ENCODE assay signal across 9 mouse cellular contexts in the genomic region with DNA sequence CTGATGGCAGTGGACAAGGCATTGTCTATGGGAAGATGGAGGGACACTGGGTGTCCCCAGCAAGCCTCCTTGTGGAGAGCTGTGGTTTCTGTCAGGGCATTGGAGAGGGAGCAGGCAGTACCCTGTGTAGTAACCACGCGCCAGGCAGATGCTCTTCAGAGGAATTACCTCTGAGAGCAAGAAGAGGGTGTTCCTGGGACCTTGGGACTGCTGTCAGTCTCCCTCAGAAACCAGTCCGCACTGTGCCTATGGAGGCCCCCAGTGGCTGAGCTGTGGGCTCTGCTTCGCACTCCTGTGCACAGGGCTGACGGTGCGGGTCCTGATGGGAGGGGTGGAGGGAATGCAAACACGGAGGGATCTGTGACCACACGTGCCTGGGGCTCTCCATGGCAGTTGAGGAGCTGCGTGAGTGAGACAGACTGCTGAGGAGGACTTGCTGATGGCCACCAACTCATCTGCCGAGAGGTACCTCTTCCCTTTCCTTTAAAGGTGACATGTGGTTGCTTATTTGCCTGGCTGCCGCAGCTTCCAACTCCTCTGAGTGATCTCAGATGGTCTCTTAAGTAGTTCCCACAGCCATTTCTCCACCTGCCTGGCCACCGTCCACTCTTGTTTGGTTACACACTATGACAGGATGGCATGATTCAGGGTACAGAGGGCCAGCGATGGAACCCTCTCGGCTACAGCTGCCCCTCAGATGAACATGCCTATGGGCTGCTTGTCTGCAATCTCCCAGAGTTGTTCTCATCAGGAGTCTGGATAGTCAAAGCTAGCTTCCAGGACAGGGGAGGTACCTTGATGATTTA. TPM values are rescaled to one million over a fixed set of nuclear protein-coding genes. Genes with fewer than 3 reads are reported as not detected.
DNase-seq lines count a peak whose midpoint lies in the region; ATAC-seq and TF ChIP-seq lines count a peak whose summit lies in the region.
"Had no signal": no experiment of that assay in that cellular context is flagged by ENCODE, and none has a peak within 500 bp of the region (broad histone marks: within the 10 kb centered on the region; RNA-seq: fewer than 3 reads in every experiment).

No protein-coding gene starts in this region.

- 26% methylated on average over 14 of the region's 14 CpGs for WGBS in hindbrain, embryonic 12.5 days
- 30% methylated on average over 14 of the region's 14 CpGs for WGBS in neural tube, embryonic 12.5 days
- WGBS in thymus, adult 2 months, result 39% methylated on average over 14 of the region's 14 CpGs
- 31% methylated on average over 14 of the region's 14 CpGs for WGBS in intestine, embryonic 16.5 days

- no peaks in the 10 kb centered on the region for H3K9me3 ChIP-seq in hindbrain, embryonic 12.5 days (replicated peaks)
- H3K9me3 ChIP-seq in neural tube, embryonic 12.5 days, result no peaks in the 10 kb centered on the region
- H3K9me3 ChIP-seq in intestine, embryonic 16.5 days (ENCODE audit: control insufficient read depth, low read length), result no peaks in the 10 kb centered on the region

- H3K4me1 ChIP-seq in hindbrain, embryonic 12.5 days, result peaks cover 37% of the 10 kb centered on the region
- peaks cover 29% of the 10 kb centered on the region for H3K4me1 ChIP-seq in neural tube, embryonic 12.5 days
- no peaks in the 10 kb centered on the region for H3K4me1 ChIP-seq in thymus, adult 2 months (replicated peaks; ENCODE audit: control insufficient read depth, insufficient read depth, low read length)
- no peaks in the 10 kb centered on the region for H3K4me1 ChIP-seq in intestine, embryonic 16.5 days (ENCODE audit: control insufficient read depth, insufficient read depth, low read length)

- TF ChIP-seq POLR2A in thymus, adult 2 months (IDR thresholded peaks at IDR 0.05; ENCODE audit: control insufficient read depth, extremely low read depth, insufficient read depth, low read length, poor library complexity), result no peak

- ATAC-seq in cerebellum, adult (ENCODE audit: insufficient number of reproducible peaks, low FRiP score, low TSS enrichment), result peak; percentile 46
- ATAC-seq in hindbrain, embryonic 12.5 days (ENCODE audit: low FRiP score), result peak; percentile 73
- peak; percentile 54 for ATAC-seq in neural tube, embryonic 12.5 days (ENCODE audit: low FRiP score, low read depth)
- ATAC-seq in intestine, embryonic 16.5 days, result no peak

- H3K9ac ChIP-seq in hindbrain, embryonic 12.5 days, result peak overlapping the region; percentile 60
- H3K9ac ChIP-seq in neural tube, embryonic 12.5 days, result peak overlapping the region; percentile 55
- no peak overlapping the region for H3K9ac ChIP-seq in intestine, embryonic 16.5 days (ENCODE audit: low read depth, low read length)

- H3K27me3 ChIP-seq in hindbrain, embryonic 12.5 days, result 0 out of 2 replicates have a peak, but pooled peaks cover 7% of the 10 kb centered on the region
- no peaks in the 10 kb centered on the region for H3K27me3 ChIP-seq in neural tube, embryonic 12.5 days (replicated peaks)
- H3K27me3 ChIP-seq in thymus, adult 2 months (ENCODE audit: control insufficient read depth, insufficient read depth, low read length), result no peaks in the 10 kb centered on the region
- H3K27me3 ChIP-seq in intestine, embryonic 16.5 days (replicated peaks; ENCODE audit: control insufficient read depth, insufficient read depth, low read length), result peaks cover 29% of the 10 kb centered on the region

- peak overlapping the region; percentile 93 for H3K27ac ChIP-seq in hindbrain, embryonic 12.5 days
- H3K27ac ChIP-seq in neural tube, embryonic 12.5 days, result peak overlapping the region; percentile 60
- no peak overlapping the region for H3K27ac ChIP-seq in thymus, adult 2 months (ENCODE audit: control insufficient read depth, insufficient read depth, low read length)
- H3K27ac ChIP-seq in intestine, embryonic 16.5 days (ENCODE audit: low read length), result no peak overlapping the region

- DNase-seq in cerebellum, adult 9-11 months, result peak; percentile 76
- DNase-seq in lung, postnatal 10 days, result no peak
- no peak for DNase-seq in spleen, adult 12 weeks (ENCODE audit: low spot score)
- DNase-seq in thymus, adult 2 months, result no peak
- DNase-seq: lung, adult 18-20 months had no signal

- H3K36me3 ChIP-seq in hindbrain, embryonic 12.5 days, result no peaks in the 10 kb centered on the region
- H3K36me3 ChIP-seq in neural tube, embryonic 12.5 days, result no peaks in the 10 kb centered on the region
- H3K36me3 ChIP-seq in thymus, adult 2 months (ENCODE audit: control insufficient read depth, insufficient read depth, low read length), result no peaks in the 10 kb centered on the region
- H3K36me3 ChIP-seq in intestine, embryonic 16.5 days (ENCODE audit: control insufficient read depth, insufficient read depth, low read length), result no peaks in the 10 kb centered on the region

- TF ChIP-seq CTCF in thymus, adult 2 months (IDR thresholded peaks at IDR 0.05; ENCODE audit: borderline replicate concordance, control insufficient read depth, extremely low read depth, insufficient read depth, low read length, poor library complexity), result no peak

- H3K4me3 ChIP-seq in hindbrain, embryonic 12.5 days, result peak overlapping the region; percentile 37
- H3K4me3 ChIP-seq in neural tube, embryonic 12.5 days, result peak overlapping the region; percentile 42
- no peak overlapping the region for H3K4me3 ChIP-seq in thymus, adult 2 months (ENCODE audit: control insufficient read depth, insufficient read depth, low read length)
- H3K4me3 ChIP-seq in intestine, embryonic 16.5 days (ENCODE audit: low read length), result no peak overlapping the region

- H3K4me2 ChIP-seq in hindbrain, embryonic 12.5 days (replicated peaks), result peak overlapping the region; percentile 65
- peak overlapping the region; percentile 71 for H3K4me2 ChIP-seq in neural tube, embryonic 12.5 days (replicated peaks)
- H3K4me2 ChIP-seq in intestine, embryonic 16.5 days (ENCODE audit: low read depth, low read length), result no peak overlapping the region

RNA-seq across cellular contexts. Expression of a gene that starts 5.1 kb away (rescaled TPM):
- polyA plus RNA-seq in hindbrain, embryonic 12.5 days (2016; fragmentation: Nextera tagmentation; extraction: Ambion mirVana), result 58.2 and 64.3 TPM in 2 replicates
- 66.5 and 72.6 TPM in 2 replicates for polyA plus RNA-seq in neural tube, embryonic 12.5 days (2016; fragmentation: Nextera tagmentation; extraction: Ambion mirVana)
- 0.09 and 0.11 TPM in 2 replicates for polyA plus RNA-seq in thymus, adult 2 months (2012; rRNA removed)
- 2.0 and 3.3 TPM in 2 replicates for polyA plus RNA-seq in intestine, embryonic 16.5 days (2015; fragmentation: Nextera tagmentation; extraction: Ambion mirVana)

Comparison
In these comparisons a context has a peak if more than half of its experiments do, and no peak if none do; other contexts are left out.
1. H3K27ac ChIP-seq: peak in hindbrain, embryonic 12.5 days (single experiment) and neural tube, embryonic 12.5 days (single experiment); none in thymus, adult 2 months (single experiment) and intestine, embryonic 16.5 days (single experiment).
2. H3K4me3 ChIP-seq: peak in hindbrain, embryonic 12.5 days (single experiment) and neural tube, embryonic 12.5 days (single experiment); none in thymus, adult 2 months (single experiment) and intestine, embryonic 16.5 days (single experiment).
3. RNA of a gene that starts 5.1 kb away (polyA plus RNA-seq): 66.5 to 72.6 TPM in neural tube, embryonic 12.5 days and 58.2 to 64.3 TPM in hindbrain, embryonic 12.5 days; 2.0 to 3.3 TPM in intestine, embryonic 16.5 days and 0.09 to 0.11 TPM in thymus, adult 2 months; every median in the first group is over 10 times any median in the second.